In the genomic region with DNA sequence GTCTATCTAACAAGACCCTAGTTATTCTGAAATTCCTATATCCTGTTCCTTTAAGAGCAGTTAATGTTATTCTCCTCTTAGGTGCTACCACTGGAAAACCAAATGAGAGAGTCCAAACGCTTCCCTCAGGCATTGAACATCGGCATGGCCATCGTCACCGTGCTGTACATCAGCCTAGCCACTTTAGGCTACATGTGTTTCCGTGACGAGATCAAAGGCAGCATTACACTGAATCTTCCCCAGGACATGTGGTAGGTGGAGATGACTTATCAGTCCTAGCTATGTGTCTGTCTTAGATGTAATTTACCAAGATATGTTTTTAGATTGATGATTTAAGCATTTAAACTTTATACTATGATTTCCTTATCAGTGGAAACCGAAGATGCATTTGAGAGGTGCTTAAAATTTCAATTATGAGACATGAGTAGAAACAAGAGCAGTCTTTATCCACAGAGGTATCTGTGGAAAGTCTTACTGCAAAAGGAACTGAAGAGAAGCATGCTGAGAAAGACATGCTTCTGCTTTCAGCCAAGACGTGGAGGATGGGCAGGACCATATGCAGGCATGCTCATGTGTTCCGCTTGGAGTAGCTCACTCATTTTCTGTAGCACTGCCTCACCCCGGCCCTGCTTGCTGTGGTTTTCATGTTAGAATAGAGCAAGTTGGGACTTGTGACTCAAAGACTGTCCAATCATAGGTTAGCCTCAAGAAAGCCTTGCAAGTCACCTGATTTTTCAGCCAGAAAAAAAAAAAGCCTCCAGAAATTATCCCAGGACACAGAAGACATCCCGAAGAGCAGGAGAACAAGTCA, we compare ENCODE assay signal across 1 mouse cellular context.
TF ChIP-seq lines count a peak whose summit lies in the region.

No protein-coding gene starts in this region.

TF ChIP-seq in CH12.LX, 34 proteins besides CTCF, POLR2A, EP300 and RAD21 (continued from another document):
- TF ChIP-seq BHLHE40 (IDR thresholded peaks at IDR 0.05; ENCODE audit: low read depth, low read length) (peak; percentile 93), RCOR1 (conservative IDR thresholded peaks at IDR 0.05; ENCODE audit: low read depth, low read length) (peak; percentile 66; the same call in 1 of the 2 replicates), PAX5 (IDR thresholded peaks at IDR 0.05; ENCODE audit: low read length) (no peak), USF2 (conservative IDR thresholded peaks at IDR 0.05; ENCODE audit: low read depth, low read length) (no peak), HCFC1 (IDR thresholded peaks at IDR 0.05; ENCODE audit: low read depth, low read length) (no peak; the same call in 1 of the 2 replicates), NRF1 (IDR thresholded peaks at IDR 0.05; ENCODE audit: low read depth, low read length) (peak; percentile 56; the same call in 1 of the 2 replicates), ZNF384 (IDR thresholded peaks at IDR 0.05; ENCODE audit: low read depth, low read length) (peak; percentile 94), TCF12 (IDR thresholded peaks at IDR 0.05; ENCODE audit: low read depth, low read length) (peak; percentile 88), SIN3A (IDR thresholded peaks at IDR 0.05; ENCODE audit: low read length) (peak; percentile 84; the same call in 1 of the 2 replicates), IRF4 (IDR thresholded peaks at IDR 0.05; ENCODE audit: low read depth, low read length) (peak; percentile 80), JUN (IDR thresholded peaks at IDR 0.05; ENCODE audit: insufficient read depth, low read depth, low read length) (peak; percentile 53), ZKSCAN1 (IDR thresholded peaks at IDR 0.05; ENCODE audit: borderline replicate concordance, low read depth, low read length) (no peak), UBTF (IDR thresholded peaks at IDR 0.05; ENCODE audit: low read depth, low read length) (no peak), CHD1 (IDR thresholded peaks at IDR 0.05; ENCODE audit: low read depth, low read length) (peak; percentile 100), ETS1 (conservative IDR thresholded peaks at IDR 0.05; ENCODE audit: low read depth, low read length) (peak; percentile 84), USF1 (IDR thresholded peaks at IDR 0.05; ENCODE audit: low read depth, low read length) (peak; percentile 45), MAZ (IDR thresholded peaks at IDR 0.05; ENCODE audit: low read depth, low read length) (peak; percentile 76; the same call in 1 of the 2 replicates), JUND (conservative IDR thresholded peaks at IDR 0.05; ENCODE audit: low read depth, low read length) (peak; percentile 43; the same call in 1 of the 2 replicates), MEF2A (IDR thresholded peaks at IDR 0.05; ENCODE audit: borderline replicate concordance, low read depth, low read length) (peak; percentile 89)
